Mouse (Mus musculus) thymus, adult 2 months (tissue): Measurements from ENCODE around the gene Eef1akmt3. TPM values are rescaled to one million over a fixed set of nuclear protein-coding genes. Genes with fewer than 3 reads are reported as not detected.
A peak's percentile ranks its signal among the peaks of the same experiment; 100 is the strongest.

Experiments
- DNase-seq: peaks from one replicate; pipeline ENCODE4 v3.0.0; 2021
- H3K27ac ChIP-seq: fragments of 200-500 bp; 2 replicates; pipeline ENCODE4 v1.5.1; 2012; ENCODE audit warnings: low read length, control low read depth; ENCODE audit not compliant: control insufficient read depth, insufficient read depth
- H3K27me3 ChIP-seq: fragments of 200-500 bp; 2 replicates; pipeline ENCODE4 v1.6.1; 2012; ENCODE audit warnings: mild to moderate bottlenecking, low read length, moderate library complexity, mixed read lengths; ENCODE audit not compliant: control insufficient read depth, insufficient read depth
- H3K36me3 ChIP-seq: fragments of 200-500 bp; 2 replicates; pipeline ENCODE4 v1.6.1; 2012; ENCODE audit warnings: mild to moderate bottlenecking, low read length, moderate library complexity; ENCODE audit not compliant: control insufficient read depth, insufficient read depth
- H3K4me1 ChIP-seq: fragments of 200-500 bp; replicated peaks from 2 replicates; pipeline ENCODE4 v1.6.1; 2012; ENCODE audit warnings: low read length; ENCODE audit not compliant: control insufficient read depth, insufficient read depth
- H3K4me3 ChIP-seq: fragments of 200-500 bp; 2 replicates; pipeline ENCODE4 v1.5.1; 2012; ENCODE audit warnings: mild to moderate bottlenecking, low read length, control low read depth, moderate library complexity; ENCODE audit not compliant: control insufficient read depth, insufficient read depth
- CTCF ChIP-seq: fragments of 200-500 bp; IDR thresholded peaks from 2 replicates; pipeline ENCODE4 v1.5.1; 2012; ENCODE audit warnings: mild to moderate bottlenecking, control low read depth, low read length, moderate library complexity, borderline replicate concordance; ENCODE audit not compliant: control insufficient read depth, poor library complexity, insufficient read depth; ENCODE audit errors: extremely low read depth
- POLR2A ChIP-seq: fragments of 200-500 bp; IDR thresholded peaks from 2 replicates; pipeline ENCODE4 v1.6.1; 2012; ENCODE audit warnings: mild to moderate bottlenecking, low read length, control low read depth, moderate library complexity; ENCODE audit not compliant: control insufficient read depth, poor library complexity, insufficient read depth; ENCODE audit errors: extremely low read depth
- WGBS: fragments of 180-500 bp; shearing (Covaris S2); methylation state at CpG from one replicate; pipeline ENCODE4 v1.1.7; 2018; 5-methylcytosine and 5-hydroxymethylcytosine counted together
- polyA plus RNA-seq: library from polyadenylated mRNA; depleted of rRNA; stranded (reverse); fragments of >200 nt; gene quantifications from 2 replicates; pipeline ENCODE4 v1.2.3, GENCODE M21; 2012

The Eef1akmt3 gene
- polyA plus RNA-seq, 1 experiment: 0.13 TPM

DNA sequence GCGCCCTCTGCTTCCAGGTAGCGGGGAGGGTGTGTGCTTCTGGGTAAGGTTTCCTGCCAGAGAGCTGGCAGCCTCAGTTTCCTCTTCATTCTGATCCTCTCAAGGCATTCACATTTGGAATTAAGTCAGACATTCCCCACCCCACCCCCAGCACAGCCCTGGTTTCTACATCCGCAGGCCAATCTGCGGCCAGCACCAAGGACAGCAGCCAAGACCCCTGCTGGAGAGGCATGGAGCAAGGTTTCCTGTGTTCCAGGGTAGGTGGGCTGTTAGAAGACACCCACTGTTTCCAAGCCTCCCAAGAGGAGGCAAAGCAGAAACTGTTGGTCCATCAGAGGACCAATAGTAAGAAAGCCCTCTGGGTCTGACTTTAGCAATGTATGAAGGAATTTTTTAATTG, 13.3 kb upstream of the Eef1akmt3 start:
- H3K36me3 ChIP-seq: no peaks in the 10 kb centered on the region
- TF ChIP-seq POLR2A (no peak), CTCF (no peak)
- peaks cover 19% of the 10 kb centered on the region for H3K4me1 ChIP-seq
- H3K27me3 ChIP-seq: peaks cover 6% of the 10 kb centered on the region
- 95% methylated on average over 4 of the region's 4 CpGs for WGBS
- DNase-seq: no peak
- no peak overlapping the region for H3K27ac ChIP-seq
- H3K4me3 ChIP-seq: no peak overlapping the region

DNA sequence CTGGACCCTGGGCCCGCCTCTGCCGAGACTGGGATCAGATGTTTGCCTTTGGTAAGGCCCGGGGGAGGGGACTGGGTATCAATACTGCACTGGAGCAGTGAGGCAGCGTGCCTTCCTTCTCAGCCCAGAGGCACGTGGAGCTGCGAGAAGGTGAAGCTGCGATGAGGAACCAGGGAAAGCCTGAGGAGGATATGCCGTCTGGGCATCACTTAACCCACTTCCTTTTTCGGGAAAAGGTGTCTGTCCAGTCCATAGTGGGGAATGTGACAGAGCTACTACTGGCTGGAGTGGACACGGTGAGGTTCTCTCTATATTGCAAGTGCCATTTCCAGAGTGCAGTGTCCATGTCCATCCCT, 8.8 kb upstream of the Eef1akmt3 start:
- Histone ChIP-seq H3K4me1 (peaks cover 24% of the 10 kb centered on the region), H3K27me3 (peaks cover 18% of the 10 kb centered on the region), H3K36me3 (no peaks in the 10 kb centered on the region), H3K4me3 (no peak overlapping the region), H3K27ac (no peak overlapping the region)
- 8% methylated on average over 10 of the region's 10 CpGs for WGBS
- DNase-seq: no peak
- TF ChIP-seq POLR2A: no peak
- TF ChIP-seq CTCF: no peak

DNA sequence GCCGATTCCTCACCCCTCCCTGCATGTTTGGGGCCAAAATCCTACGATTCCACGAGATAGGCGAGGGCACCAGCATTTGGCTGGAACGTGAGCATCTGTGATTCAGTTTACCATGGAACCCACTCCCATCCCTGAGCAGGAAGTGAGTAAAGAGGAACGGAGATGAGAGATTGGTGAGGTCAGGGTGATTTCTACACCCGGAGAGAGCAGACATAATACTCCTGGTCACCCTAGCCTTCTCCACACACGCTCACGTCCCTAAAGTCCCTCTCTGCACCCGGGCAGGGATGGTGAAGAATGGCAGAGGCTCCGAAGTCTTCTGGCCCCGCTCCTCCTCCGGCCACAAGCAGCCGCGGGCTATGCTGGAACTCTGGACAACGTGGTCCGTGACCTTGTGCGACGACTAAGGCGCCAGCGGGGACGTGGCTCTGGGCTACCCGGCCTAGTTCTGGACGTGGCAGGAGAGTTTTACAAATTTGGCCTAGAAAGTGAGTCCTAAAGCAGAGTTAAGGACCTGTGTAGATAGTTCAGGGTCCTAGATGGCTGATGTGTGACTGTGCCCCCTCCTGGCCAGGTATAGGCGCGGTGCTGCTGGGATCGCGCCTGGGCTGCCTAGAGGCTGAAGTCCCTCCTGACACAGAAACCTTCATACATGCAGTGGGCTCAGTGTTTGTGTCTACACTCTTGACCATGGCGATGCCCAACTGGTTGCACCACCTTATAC, 8.2 kb upstream of the Eef1akmt3 start:
- peaks cover 18% of the 10 kb centered on the region for H3K27me3 ChIP-seq
- peaks cover 24% of the 10 kb centered on the region for H3K4me1 ChIP-seq
- no peak overlapping the region for H3K4me3 ChIP-seq
- H3K36me3 ChIP-seq: no peaks in the 10 kb centered on the region
- no peak overlapping the region for H3K27ac ChIP-seq
- 7% methylated on average over 29 of the region's 29 CpGs for WGBS
- DNase-seq: peak; percentile 25
- no peak for TF ChIP-seq POLR2A
- TF ChIP-seq CTCF: 0 out of 2 replicates have a peak, but pooled peaks have one; percentile 26

DNA sequence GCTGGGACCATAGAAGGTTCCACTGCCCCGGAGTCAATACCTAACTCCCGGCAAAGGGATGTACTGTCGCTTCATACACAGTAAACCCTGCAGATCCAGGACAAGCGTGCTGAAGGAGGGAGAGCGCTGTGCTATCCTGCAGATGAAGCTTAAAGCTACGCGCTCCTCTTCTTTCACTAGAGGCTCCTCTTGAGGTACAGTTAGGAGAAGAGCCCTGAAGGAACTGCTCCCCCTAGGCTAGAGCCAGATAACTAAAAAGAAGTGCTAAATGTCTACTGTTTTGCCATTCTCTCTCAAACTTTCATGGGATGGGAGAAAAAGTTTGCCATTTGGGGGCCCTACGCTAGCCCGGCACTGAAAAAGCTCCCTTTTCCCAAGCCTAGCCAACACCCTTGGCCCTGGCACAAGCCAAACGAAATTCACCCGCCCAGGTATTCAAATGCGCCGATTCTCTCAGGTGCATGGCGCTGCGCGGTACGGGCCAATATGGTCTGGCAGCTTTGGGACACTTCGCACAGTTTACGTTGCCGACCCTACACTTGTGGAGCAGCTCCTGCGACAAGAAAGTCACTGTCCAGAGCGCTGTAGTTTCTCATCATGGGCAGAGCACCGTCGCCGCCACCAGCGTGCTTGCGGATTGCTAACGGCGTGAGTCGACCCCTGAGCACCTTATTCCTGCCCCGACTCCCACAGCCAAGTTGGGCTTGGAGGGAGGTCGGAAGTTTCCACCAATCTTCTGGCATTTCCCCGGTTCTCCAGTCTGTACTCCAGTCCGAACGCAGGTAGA, 7.5 kb upstream of the Eef1akmt3 start:
- TF ChIP-seq CTCF: no peak
- TF ChIP-seq POLR2A: no peak
- Histone ChIP-seq H3K27ac (no peak overlapping the region), H3K4me3 (peak overlapping the region; percentile 10; the same call in 1 of the 2 replicates), H3K36me3 (no peaks in the 10 kb centered on the region), H3K27me3 (peaks cover 18% of the 10 kb centered on the region), H3K4me1 (peaks cover 24% of the 10 kb centered on the region)
- 10% methylated on average over 35 of the region's 35 CpGs for whole genome bisulfite sequencing
- DNase-seq: no peak

DNA sequence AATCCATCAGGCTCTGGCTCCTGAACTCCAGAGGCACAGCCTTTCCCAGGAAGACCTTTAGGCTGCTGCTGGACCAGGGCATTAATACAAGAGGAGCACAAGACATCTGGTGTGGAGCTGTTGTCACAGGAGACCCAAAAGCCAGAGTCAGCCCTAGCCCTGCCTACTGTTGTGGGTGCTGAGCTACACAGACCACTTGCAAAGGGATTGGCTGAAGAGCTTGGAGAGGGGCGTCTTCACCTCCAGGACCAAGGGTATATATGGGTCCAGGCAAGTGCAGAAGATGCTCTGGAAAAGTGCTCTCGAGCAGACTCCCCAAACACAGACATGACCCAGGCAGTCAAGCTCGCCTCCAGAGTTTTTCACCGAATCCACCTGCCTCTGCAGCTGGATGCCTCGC, 6.6 kb upstream of the Eef1akmt3 start, which contains the start of gene Cyp27b1:
Cyp27b1 (plus strand) TSS at position 297 of the 400 bp plus-strand sequence.
- H3K27ac ChIP-seq: no peak within 1 kb of the TSS
- WGBS: 65% methylated on average over 5 of the region's 5 CpGs
- peak within 1 kb of the TSS; percentile 10; the same call in 1 of the 2 replicates for H3K4me3 ChIP-seq
- H3K4me1 ChIP-seq: peaks cover 24% of the 10 kb centered on the region
- TF ChIP-seq CTCF (no peak), POLR2A (no peak)
- H3K36me3 ChIP-seq: no peaks in the 10 kb centered on the region
- H3K27me3 ChIP-seq: peaks cover 18% of the 10 kb centered on the region
- no peak for DNase-seq

DNA sequence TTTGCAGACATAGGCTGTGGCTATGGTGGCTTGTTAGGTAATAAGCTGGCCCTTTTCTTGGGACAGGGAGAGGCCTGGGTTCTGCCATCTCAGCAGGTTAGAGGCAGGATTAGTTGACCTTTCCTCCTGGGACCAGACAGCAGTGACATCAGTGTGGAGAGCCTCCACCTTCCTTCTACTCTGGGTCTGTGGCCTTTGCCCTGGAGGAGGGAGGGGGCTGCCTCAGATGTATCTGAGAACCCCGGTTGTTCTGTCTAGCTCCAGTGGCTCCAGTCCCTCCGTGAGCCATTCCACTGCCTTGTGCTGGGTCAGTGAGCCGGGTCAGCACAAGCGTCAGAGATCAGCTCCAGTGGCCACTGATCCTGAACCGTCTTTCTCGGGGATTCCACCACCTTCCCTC, 1.9 kb upstream of the Eef1akmt3 start:
- H3K36me3 ChIP-seq: no peaks in the 10 kb centered on the region
- H3K27me3 ChIP-seq: peaks cover 11% of the 10 kb centered on the region; the same call in 1 of the 2 replicates
- DNase-seq: no peak
- H3K4me3 ChIP-seq: no peak overlapping the region
- no peak overlapping the region for H3K27ac ChIP-seq
- peaks cover 13% of the 10 kb centered on the region for H3K4me1 ChIP-seq
- WGBS: 94% methylated on average over 6 of the region's 6 CpGs
- TF ChIP-seq POLR2A (no peak), CTCF (no peak)
